Mouse (Mus musculus) heart, adult 18-20 months (tissue): Measurements from ENCODE around the gene Tm9sf1. TPM values are rescaled to one million over a fixed set of nuclear protein-coding genes. Genes with fewer than 3 reads are reported as not detected.

Experiments used
- DNase-seq, 2 experiments: peaks; one replicate each; pipeline ENCODE4 v3.0.0; 2021 to 2022; ENCODE audit warnings: mixed read lengths in 1 of 2
- total RNA-seq, 2 experiments: library from RNA; stranded (reverse); gene quantifications; 2 replicates each; pipeline ENCODE4 v1.2.3; 2021

The Tm9sf1 gene
- total RNA-seq, 2 experiments from 2014 or later = 39.7 to 42.3 TPM

- peak; percentile 96 to 99 for DNase-seq
Observed at GRCm38 (mm10) chr14:55590748-55591330, 52.8 kb downstream of the Tm9sf1 start, which contains the start of gene Psme2. Gene Psme2 (minus strand): TSS chr14:55591113.

DNA sequence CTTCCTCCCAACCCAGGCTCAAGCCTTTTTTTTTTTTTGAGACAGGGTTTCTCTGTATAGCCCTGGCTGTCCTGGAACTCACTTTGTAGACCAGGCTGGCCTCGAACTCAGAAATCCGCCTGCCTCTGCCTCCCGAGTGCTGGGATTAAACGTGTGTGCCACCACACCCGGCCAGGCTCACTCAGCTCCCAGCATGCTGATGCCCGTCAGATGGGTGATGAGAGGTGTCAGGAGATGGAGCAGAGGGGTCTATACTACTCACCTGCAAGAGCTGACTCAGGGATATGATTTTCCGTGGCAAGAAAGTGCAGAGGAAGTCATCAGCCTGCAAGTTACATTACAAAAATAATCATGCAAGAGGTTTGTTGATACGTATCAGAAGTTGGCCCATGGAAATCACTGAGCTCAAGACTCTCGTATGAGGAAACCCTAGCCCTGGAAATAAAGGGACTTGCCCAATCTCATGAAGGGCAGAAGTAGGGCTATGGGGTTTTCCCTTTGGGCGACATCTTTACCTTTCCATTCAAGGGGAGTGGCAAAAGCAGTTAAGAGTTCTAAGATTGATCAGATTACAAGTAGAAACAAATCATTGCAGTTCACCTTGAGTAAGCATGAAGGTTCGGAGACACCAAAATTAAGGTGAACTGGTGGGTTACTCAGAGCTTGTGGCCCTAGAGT lies 53.7 kb downstream of the Tm9sf1 start:
- DNase-seq = no peak

DNA sequence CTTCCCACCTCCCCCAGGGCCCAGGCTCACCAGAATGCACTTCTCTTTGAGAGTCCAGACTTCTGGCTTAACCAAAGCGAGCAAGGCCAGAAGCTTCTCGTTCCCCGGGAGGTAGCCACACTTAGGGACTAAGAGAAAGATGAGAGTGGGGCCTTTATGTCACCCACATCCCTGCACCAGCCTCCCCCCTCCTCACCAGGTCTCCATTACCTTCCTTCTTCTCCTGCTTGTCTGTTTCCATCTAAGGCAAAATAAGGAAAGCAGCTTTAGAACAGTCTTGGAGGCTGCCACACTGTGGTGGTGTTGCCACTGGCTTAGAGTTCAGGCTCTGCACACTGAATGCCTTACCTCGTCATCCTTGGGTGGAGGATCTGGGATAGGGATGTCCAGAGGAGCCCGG lies 54.3 kb downstream of the Tm9sf1 start:
- no peak for DNase-seq

GRCm38 (mm10) chr14:55586149-55586548 lies 57.5 kb downstream of the Tm9sf1 start:
- DNase-seq = no peak

Other genes starting within 250 kb of the Tm9sf1 start
- 100 to 1,000 TPM; 127 to 134 TPM for gene Dhrs4, start 165.0 kb downstream of the Tm9sf1 start, total RNA-seq
- 1 to 10 TPM; 2.5 to 3.4 TPM for gene Carmil3, start 153.2 kb downstream of the Tm9sf1 start, total RNA-seq
- gene Cpne6, start 133.4 kb downstream of the Tm9sf1 start, total RNA-seq = not detected
- not detected for gene Nrl, start 118.8 kb downstream of the Tm9sf1 start, total RNA-seq
- gene Pck2, start 103.5 kb downstream of the Tm9sf1 start, total RNA-seq = 1 to 10 TPM; 8.3 to 9.4 TPM
- gene Dcaf11, start 83.8 kb downstream of the Tm9sf1 start, total RNA-seq = 100 to 1,000 TPM; 147 to 152 TPM
- not detected for gene A730061H03Rik, start 83.4 kb downstream of the Tm9sf1 start, total RNA-seq
- gene Fitm1, start 68.2 kb downstream of the Tm9sf1 start, total RNA-seq = 100 to 1,000 TPM; 172 to 176 TPM
- gene Psme1, start 65.7 kb downstream of the Tm9sf1 start, total RNA-seq = 100 to 1,000 TPM; 276 to 319 TPM
- 10 to 100 TPM; 66.8 to 70.0 TPM for gene Emc9, start 58.5 kb downstream of the Tm9sf1 start, total RNA-seq
- 100 to 1,000 TPM; 142 to 145 TPM for gene Psme2, start 52.7 kb downstream of the Tm9sf1 start, total RNA-seq
- gene Rnf31, start 52.1 kb downstream of the Tm9sf1 start, total RNA-seq = 10 to 100 TPM; 25.4 to 29.9 TPM
- gene Irf9, start 40.2 kb downstream of the Tm9sf1 start, total RNA-seq = 10 to 100 TPM in 1 of 2 experiments, 1 to 10 TPM in 1; 8.9 to 11.0 TPM
- under 1 TPM; 0.22 to 0.62 TPM for gene Rec8, start 25.8 kb downstream of the Tm9sf1 start, total RNA-seq
- 10 to 100 TPM; 51.3 to 64.8 TPM for gene Ipo4, start 7.8 kb downstream of the Tm9sf1 start, total RNA-seq
- 1 to 10 TPM; 1.4 to 2.3 TPM for gene Gm49378, start 5.9 kb downstream of the Tm9sf1 start, total RNA-seq
- under 1 TPM; 0.42 to 0.54 TPM for gene Tssk4, start 6.4 kb upstream of the Tm9sf1 start, total RNA-seq
- 10 to 100 TPM; 47.1 to 58.8 TPM for gene Mdp1, start 16.7 kb upstream of the Tm9sf1 start, total RNA-seq
- 10 to 100 TPM in 1 of 2 experiments, 1 to 10 TPM in 1; 8.7 to 10.8 TPM for gene Gmpr2, start 28.1 kb upstream of the Tm9sf1 start, total RNA-seq
- gene Nedd8, start 28.3 kb upstream of the Tm9sf1 start, total RNA-seq = 100 to 1,000 TPM; 250 to 257 TPM
- 10 to 100 TPM; 10.1 to 12.1 TPM for gene Tinf2, start 38.0 kb upstream of the Tm9sf1 start, total RNA-seq
- under 1 TPM; 0.25 to 0.44 TPM for gene Tgm1, start 70.1 kb upstream of the Tm9sf1 start, total RNA-seq
- 10 to 100 TPM; 14.8 to 15.8 TPM for gene Rabggta, start 78.5 kb upstream of the Tm9sf1 start, total RNA-seq
- gene Dhrs1, start 101.9 kb upstream of the Tm9sf1 start, total RNA-seq = 10 to 100 TPM; 39.8 to 42.6 TPM
- 10 to 100 TPM in 1 of 2 experiments, 1 to 10 TPM in 1; 7.7 to 11.9 TPM for gene Nop9, start 101.9 kb upstream of the Tm9sf1 start, total RNA-seq
- gene Cideb, start 114.7 kb upstream of the Tm9sf1 start, total RNA-seq = 1 to 10 TPM; 2.0 TPM
- under 1 TPM; 0.21 to 0.25 TPM for gene Ltb4r2, start 117.6 kb upstream of the Tm9sf1 start, total RNA-seq
- gene Ltb4r1, start 122.2 kb upstream of the Tm9sf1 start, total RNA-seq = under 1 TPM; 0.25 to 0.41 TPM
- 10 to 100 TPM; 15.7 to 17.3 TPM for gene Adcy4, start 140.3 kb upstream of the Tm9sf1 start, total RNA-seq
- gene Ripk3, start 145.1 kb upstream of the Tm9sf1 start, total RNA-seq = 1 to 10 TPM; 1.6 to 2.9 TPM
- 1 to 10 TPM; 2.5 to 4.0 TPM for gene Nfatc4, start 179.3 kb upstream of the Tm9sf1 start, total RNA-seq
- gene Nynrin, start 210.2 kb upstream of the Tm9sf1 start, total RNA-seq = 1 to 10 TPM; 7.2 to 7.4 TPM
- not detected for gene Cbln3, start 240.6 kb upstream of the Tm9sf1 start, total RNA-seq
- gene Khnyn, start 241.1 kb upstream of the Tm9sf1 start, total RNA-seq = 10 to 100 TPM in 1 of 2 experiments, 1 to 10 TPM in 1; 8.6 to 10.0 TPM